Mouse (Mus musculus): ENCODE data around the gene Gli2.

DNA sequence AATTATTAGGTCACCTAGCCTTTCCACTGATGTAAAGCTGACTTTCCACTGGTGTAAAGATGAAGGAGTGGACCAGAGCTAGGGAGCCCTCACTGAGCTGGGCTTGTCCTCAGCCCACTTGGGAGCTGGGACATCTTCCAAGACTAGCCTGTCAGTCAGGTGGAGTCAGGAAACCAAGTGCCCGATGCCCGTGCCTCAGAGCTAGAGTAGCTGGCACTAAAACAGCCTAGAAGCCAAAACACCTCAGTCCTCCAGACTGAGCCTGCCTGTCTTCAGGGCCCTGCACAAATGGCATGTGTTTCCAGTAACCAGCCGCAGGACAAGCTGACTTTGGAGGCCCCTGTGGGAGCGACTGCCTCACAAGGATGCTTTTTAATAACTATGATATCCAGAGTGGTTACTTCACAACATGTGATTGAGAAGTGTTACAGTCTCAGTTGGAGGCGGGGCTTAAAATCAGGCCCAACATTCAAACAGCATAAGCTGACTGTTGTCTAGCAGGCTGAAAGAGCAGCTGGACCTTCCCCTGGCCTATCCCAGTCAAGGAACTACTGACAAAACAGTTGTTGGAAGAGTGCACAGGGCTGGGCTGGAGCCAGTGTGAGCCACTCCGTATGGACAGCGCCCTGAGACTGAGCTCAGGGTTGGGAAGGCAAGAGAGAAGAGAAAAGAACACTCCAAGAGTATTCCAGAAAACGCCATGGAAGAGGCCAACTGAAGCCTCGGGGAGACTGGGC is 158.2 kb downstream of the Gli2 start:
- TF ChIP-seq CTCF (IDR thresholded peaks at IDR 0.05; ENCODE audit: low read depth, low read length) = no peak
- no peak for TF ChIP-seq POLR2A (IDR thresholded peaks at IDR 0.05; ENCODE audit: borderline replicate concordance, low read depth, low read length)
